Mouse (Mus musculus) heart, postnatal 0 days (tissue): ENCODE measurements around the gene Ntn1. TPM values are rescaled to one million over a fixed set of nuclear protein-coding genes. Genes with fewer than 3 reads are reported as not detected.

Experiments used
- ATAC-seq: fragments of 200-750 bp; cut with Nextera tagmentation; 2 replicates; pipeline ENCODE4 v1.8.0; 2017; ENCODE audit warnings: low read depth, moderate number of reproducible peaks, moderate library complexity; ENCODE audit not compliant: insufficient read depth
- DNase-seq: peaks from one replicate; pipeline ENCODE4 v3.0.0-alpha.2; 2016; ENCODE audit warnings: low spot score
- H3K27ac ChIP-seq: fragments of 300-500 bp; sonication (generic); 2 replicates; pipeline ENCODE4 v1.5.1; 2014; ENCODE audit warnings: low read depth, mild to moderate bottlenecking
- H3K27me3 ChIP-seq: fragments of 300-500 bp; sonication (generic); 2 replicates; pipeline ENCODE4 v1.6.1; 2014; ENCODE audit warnings: low read length, mixed read lengths; ENCODE audit not compliant: control insufficient read depth, insufficient read depth
- H3K36me3 ChIP-seq: fragments of 300-500 bp; sonication (generic); replicated peaks from 2 replicates; pipeline ENCODE4 v1.6.1; 2014; ENCODE audit warnings: low read length, mixed read lengths; ENCODE audit not compliant: control insufficient read depth, insufficient read depth
- H3K4me1 ChIP-seq: fragments of 300-500 bp; sonication (generic); 2 replicates; pipeline ENCODE4 v1.6.1; 2014; ENCODE audit warnings: antibody characterized with exemption; ENCODE audit not compliant: control insufficient read depth, insufficient read depth
- H3K4me2 ChIP-seq: fragments of 300-500 bp; sonication (generic); 2 replicates; pipeline ENCODE4 v1.6.1; 2014; ENCODE audit warnings: low read depth, mild to moderate bottlenecking, low read length, moderate library complexity
- H3K4me3 ChIP-seq: fragments of 300-500 bp; sonication (generic); 2 replicates; pipeline ENCODE4 v1.5.1; 2014; ENCODE audit warnings: low read depth, low read length
- H3K9ac ChIP-seq: fragments of 300-500 bp; sonication (generic); replicated peaks from 2 replicates; pipeline ENCODE4 v1.6.1; 2014; ENCODE audit warnings: low read depth, low read length, mixed read lengths
- H3K9me3 ChIP-seq: fragments of 300-500 bp; sonication (generic); replicated peaks from 2 replicates; pipeline ENCODE4 v1.6.1; 2016; ENCODE audit warnings: low read length; ENCODE audit not compliant: control insufficient read depth
- CTCF ChIP-seq: IDR thresholded peaks from 2 replicates; pipeline ENCODE4 v1.5.1; 2016; ENCODE audit warnings: antibody characterized with exemption, control low read depth, low read depth
- EP300 ChIP-seq: IDR thresholded peaks from 2 replicates; pipeline ENCODE4 v1.6.1; 2016; ENCODE audit warnings: antibody characterized with exemption, low read depth
- WGBS: fragments of 180-500 bp; shearing (Covaris S2); extraction: QIAGEN DNeasy Blood & Tissue Kit; methylation state at CpG from one replicate; pipeline ENCODE4 v1.1.7; 2014; 5-methylcytosine and 5-hydroxymethylcytosine counted together
- polyA plus RNA-seq: library from polyadenylated mRNA; unstranded; fragments of >200 nt; fragmentation: Nextera tagmentation; extraction: Ambion mirVana; gene quantifications from 2 replicates; pipeline ENCODE4 v1.2.1, GENCODE M21; 2015
- total RNA-seq: library from RNA; depleted of rRNA; stranded (reverse); fragments of >200 nt; gene quantifications from 2 replicates; pipeline ENCODE4 v1.2.3, GENCODE M21; 2014; ENCODE audit warnings: low replicate concordance

Ntn1 gene
- total and polyA plus RNA-seq, 2 experiments from 2014 or later: 24.8 to 117 TPM

DNA sequence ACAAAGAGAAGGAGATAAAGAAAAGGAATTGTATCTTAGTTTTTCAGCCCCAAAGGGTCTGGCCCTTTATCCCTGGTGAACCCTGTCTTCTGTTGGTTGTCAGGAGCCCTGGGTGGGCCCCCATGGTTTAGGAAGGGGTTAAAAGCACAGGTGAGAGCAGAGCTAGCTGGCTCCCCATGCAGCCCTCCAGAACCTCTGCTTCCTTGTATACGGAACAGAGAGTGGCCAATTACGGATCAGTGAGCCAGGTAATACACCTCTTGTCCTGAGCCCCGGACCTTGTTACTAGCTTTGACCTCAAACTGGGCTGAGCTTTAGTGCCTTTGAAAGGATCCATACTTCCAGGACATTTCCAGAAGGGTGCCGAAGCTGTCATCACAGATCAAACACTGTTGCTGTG lies 200.1 kb downstream of the Ntn1 start:
- H3K4me2 ChIP-seq: no peak overlapping the region
- DNase-seq (no peak), ATAC-seq (no peak)
- H3K4me3 ChIP-seq: no peak overlapping the region
- no peak for TF ChIP-seq CTCF
- no peak for TF ChIP-seq EP300
- peaks cover 38% of the 10 kb centered on the region for H3K4me1 ChIP-seq
- H3K36me3 ChIP-seq: no peaks in the 10 kb centered on the region
- 92% methylated on average over 4 of the region's 4 CpGs for WGBS
- no peaks in the 10 kb centered on the region for H3K27me3 ChIP-seq
- no peaks in the 10 kb centered on the region for H3K9me3 ChIP-seq
- H3K9ac ChIP-seq: no peak overlapping the region
- peak overlapping the region; percentile 68; the same call in 1 of the 2 replicates for H3K27ac ChIP-seq

GRCm38 (mm10) chr11:68199801-68200423 lies 200.7 kb downstream of the Ntn1 start:
- Histone ChIP-seq H3K36me3 (no peaks in the 10 kb centered on the region), H3K9ac (no peak overlapping the region), H3K27ac (peak overlapping the region; percentile 68; the same call in 1 of the 2 replicates), H3K9me3 (no peaks in the 10 kb centered on the region), H3K4me2 (no peak overlapping the region), H3K4me3 (no peak overlapping the region), H3K27me3 (no peaks in the 10 kb centered on the region), H3K4me1 (peaks cover 44% of the 10 kb centered on the region)
- no peak for DNase-seq
- WGBS: 41% methylated on average over 10 of the region's 10 CpGs
- TF ChIP-seq CTCF (no peak), EP300 (no peak)
- ATAC-seq: no peak

DNA sequence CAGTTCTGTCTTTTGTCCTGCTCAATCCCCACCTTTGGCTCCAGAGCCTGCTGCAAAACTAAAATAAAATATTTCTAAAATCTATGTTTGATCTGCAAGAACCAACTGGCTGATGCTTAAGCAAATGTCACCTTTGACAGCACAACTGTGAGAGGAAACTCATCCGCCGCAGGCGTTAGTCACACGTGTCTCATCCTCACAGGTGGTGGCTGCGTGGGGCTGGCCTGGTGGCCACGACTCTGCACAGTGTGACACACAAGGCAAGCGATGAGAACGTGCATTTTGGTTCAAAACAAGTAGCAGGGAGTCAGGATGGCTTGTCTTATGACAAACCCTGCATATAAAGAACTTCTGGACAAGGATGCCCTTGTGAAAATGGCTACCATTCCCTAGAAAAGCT lies 201.5 kb downstream of the Ntn1 start:
- no peak overlapping the region for H3K4me2 ChIP-seq
- H3K36me3 ChIP-seq: no peaks in the 10 kb centered on the region
- no peak overlapping the region for H3K4me3 ChIP-seq
- no peak overlapping the region for H3K9ac ChIP-seq
- no peaks in the 10 kb centered on the region for H3K27me3 ChIP-seq
- 77% methylated on average over 8 of the region's 8 CpGs for WGBS
- DNase-seq (no peak), ATAC-seq (no peak)
- TF ChIP-seq EP300 (no peak), CTCF (no peak)
- H3K27ac ChIP-seq: peak overlapping the region; percentile 68; the same call in 1 of the 2 replicates
- no peaks in the 10 kb centered on the region for H3K9me3 ChIP-seq
- peaks cover 46% of the 10 kb centered on the region for H3K4me1 ChIP-seq

DNA sequence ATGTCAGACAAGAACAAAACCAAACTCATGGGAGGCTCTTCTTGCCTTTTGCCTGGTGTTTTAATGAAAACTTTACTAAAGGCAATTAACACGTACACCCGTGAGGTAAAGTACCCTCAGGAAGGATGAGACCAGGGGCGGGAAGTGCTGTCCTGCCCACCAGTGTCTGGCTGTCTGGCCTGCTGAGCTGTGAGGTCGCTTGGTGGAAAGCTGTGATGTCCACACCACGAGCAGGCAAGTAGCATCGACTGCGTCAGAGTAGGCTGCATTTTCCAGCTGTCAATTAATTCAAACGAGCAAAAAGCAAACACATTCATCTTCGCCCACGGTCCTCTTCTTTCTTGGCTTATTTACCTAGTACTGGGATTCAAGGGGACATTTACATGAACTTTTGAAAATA lies 201.9 kb downstream of the Ntn1 start:
- Histone ChIP-seq H3K27ac (peak overlapping the region; percentile 30; the same call in 1 of the 2 replicates), H3K9ac (no peak overlapping the region), H3K4me1 (peaks cover 44% of the 10 kb centered on the region), H3K27me3 (no peaks in the 10 kb centered on the region), H3K4me2 (no peak overlapping the region), H3K9me3 (no peaks in the 10 kb centered on the region), H3K4me3 (no peak overlapping the region), H3K36me3 (no peaks in the 10 kb centered on the region)
- no peak for TF ChIP-seq CTCF
- 77% methylated on average over 10 of the region's 10 CpGs for WGBS
- DNase-seq (no peak), ATAC-seq (no peak)

DNA sequence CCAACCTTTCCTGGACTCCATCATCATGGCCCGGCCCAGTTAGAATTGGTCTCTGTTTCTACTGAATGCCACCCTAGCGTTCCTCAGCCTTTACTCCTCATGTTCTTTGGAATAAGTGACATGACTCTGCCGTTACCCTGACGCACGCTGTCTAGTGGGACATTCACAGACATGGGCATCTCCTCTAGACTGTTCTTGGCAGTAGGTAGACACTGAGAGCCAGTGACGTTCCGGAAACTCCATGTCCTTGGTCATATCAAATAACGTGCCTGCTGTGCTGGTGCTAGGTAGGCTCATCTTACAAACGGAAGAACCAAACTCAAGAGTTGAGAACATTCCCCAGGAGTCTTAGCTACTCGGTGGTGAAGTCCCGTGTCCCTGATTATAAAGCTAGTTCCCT lies 203.2 kb downstream of the Ntn1 start:
- H3K9me3 ChIP-seq: no peaks in the 10 kb centered on the region
- ATAC-seq: no peak
- peaks cover 38% of the 10 kb centered on the region for H3K4me1 ChIP-seq
- no peak for DNase-seq
- H3K27me3 ChIP-seq: no peaks in the 10 kb centered on the region
- 90% methylated on average over 11 of the region's 11 CpGs for WGBS
- no peaks in the 10 kb centered on the region for H3K36me3 ChIP-seq
- H3K4me2 ChIP-seq: no peak overlapping the region
- H3K27ac ChIP-seq: no peak overlapping the region
- H3K9ac ChIP-seq: no peak overlapping the region
- TF ChIP-seq EP300 (no peak), CTCF (no peak)
- no peak overlapping the region for H3K4me3 ChIP-seq

- peak overlapping the region; percentile 16; the same call in 1 of the 2 replicates for H3K27ac ChIP-seq
- H3K27me3 ChIP-seq: no peaks in the 10 kb centered on the region
- no peaks in the 10 kb centered on the region for H3K9me3 ChIP-seq
- no peak overlapping the region for H3K4me2 ChIP-seq
- H3K36me3 ChIP-seq: no peaks in the 10 kb centered on the region
- peaks cover 38% of the 10 kb centered on the region for H3K4me1 ChIP-seq
- TF ChIP-seq EP300 (no peak), CTCF (no peak)
- H3K4me3 ChIP-seq: no peak overlapping the region
- peak; percentile 17 for DNase-seq
- H3K9ac ChIP-seq: no peak overlapping the region
- 43% methylated on average over 6 of the region's 6 CpGs for WGBS
- peak; percentile 42; the same call in 1 of the 2 replicates for ATAC-seq
Measured at GRCm38 (mm10) chr11:68196566-68196965, 204.1 kb downstream of the Ntn1 start.
